Comparison of ENCODE assay signal across 10 mouse cellular contexts in genomic region chr6:85262865-85263515, GRCm38 (mm10).
DNase-seq lines count a peak whose midpoint lies in the region; ATAC-seq and TF ChIP-seq lines count a peak whose summit lies in the region.
"Had no signal": no experiment of that assay in that cellular context is flagged by ENCODE, and none has a peak within 500 bp of the region (broad histone marks: within the 10 kb centered on the region; RNA-seq: fewer than 3 reads in every experiment).

No protein-coding gene starts in this region.

- H3K27me3 ChIP-seq in heart, embryonic 10.5 days (ENCODE audit: insufficient read depth, poor library complexity, severe bottlenecking) = peaks cover 30% of the 10 kb centered on the region; the same call in 1 of the 2 replicates
- no peaks in the 10 kb centered on the region for H3K27me3 ChIP-seq in liver, embryonic 14.5 days (ENCODE audit: control insufficient read depth, insufficient read depth, low read length)
- no peaks in the 10 kb centered on the region for H3K27me3 ChIP-seq in stomach, postnatal 0 days (ENCODE audit: control insufficient read depth, insufficient read depth, low read length)

- DNase-seq in left cerebral cortex, adult 2 months (ENCODE audit: extremely low spot score in 1 of 2, low spot score in 2 of 2) = no peak
- DNase-seq in left cerebral cortex, adult 8-10 months (ENCODE audit: low spot score in 2 of 2) = no peak
- DNase-seq in MN1 (ENCODE audit: low spot score) = peak; percentile 49
- DNase-seq in cerebellum, adult 9-11 months = peak; percentile 23
- no peak for DNase-seq in heart, embryonic 10.5 days (ENCODE audit: low spot score)
- DNase-seq in liver, embryonic 14.5 days (ENCODE audit: low read depth in 3 of 3, low spot score in 3 of 3) = peak in 1 of 3 experiments; percentile 14
- peak; percentile 60 for DNase-seq in stomach, postnatal 0 days (ENCODE audit: low spot score)
- no peak for DNase-seq in right cerebral cortex, adult 2 months (ENCODE audit: low spot score in 2 of 2)

- no peak for ATAC-seq in liver, embryonic 14.5 days (ENCODE audit: insufficient read depth)
- peak; percentile 17; the same call in 1 of the 2 replicates for ATAC-seq in stomach, postnatal 0 days (ENCODE audit: low FRiP score, low TSS enrichment)

- no peaks in the 10 kb centered on the region for H3K9me3 ChIP-seq in heart, embryonic 10.5 days
- no peaks in the 10 kb centered on the region for H3K9me3 ChIP-seq in liver, embryonic 14.5 days (ENCODE audit: control insufficient read depth, low read length)
- no peaks in the 10 kb centered on the region for H3K9me3 ChIP-seq in stomach, postnatal 0 days (ENCODE audit: control insufficient read depth, low read length)
- H3K9me3 ChIP-seq: embryonic facial prominence, embryonic 13.5 days; midbrain, embryonic 12.5 days had no signal

- no peak for TF ChIP-seq EP300 in liver, embryonic 14.5 days (IDR thresholded peaks at IDR 0.05; ENCODE audit: low read depth)
- TF ChIP-seq EP300 in stomach, postnatal 0 days (optimal IDR thresholded peaks at IDR 0.05) = no peak

- no peak overlapping the region for H3K4me3 ChIP-seq in left cerebral cortex, adult 2 months
- H3K4me3 ChIP-seq in heart, embryonic 10.5 days = no peak overlapping the region
- no peak overlapping the region for H3K4me3 ChIP-seq in liver, embryonic 14.5 days (ENCODE audit: insufficient read depth in 1 of 2, low read depth in 2 of 2, low read length in 2 of 2)
- H3K4me3 ChIP-seq in stomach, postnatal 0 days (ENCODE audit: low read depth, low read length) = no peak overlapping the region
- H3K4me3 ChIP-seq: embryonic facial prominence, embryonic 13.5 days; midbrain, embryonic 12.5 days had no signal

- no peak overlapping the region for H3K4me2 ChIP-seq in liver, embryonic 14.5 days (ENCODE audit: low read depth)
- H3K4me2 ChIP-seq in stomach, postnatal 0 days (replicated peaks; ENCODE audit: low read depth) = no peak overlapping the region
- H3K4me2 ChIP-seq: embryonic facial prominence, embryonic 13.5 days; midbrain, embryonic 12.5 days had no signal

- intact Hi-C loops in left cerebral cortex, adult 2 months (cut with DNase I) = loop anchor here (5.0 kb wide), 1 partner anchor 69 kb away; the partner anchor contains the start of gene Sfxn5

- WGBS in heart, embryonic 10.5 days = 91% methylated on average over 4 of the region's 4 CpGs
- 70% methylated on average over 4 of the region's 4 CpGs for WGBS in liver, embryonic 14.5 days (ENCODE audit: insufficient replicate concordance)
- 98% methylated on average over 4 of the region's 4 CpGs for WGBS in stomach, postnatal 0 days

- peak; percentile 67 for TF ChIP-seq CTCF in left cerebral cortex, adult 2 months (IDR thresholded peaks at IDR 0.05)
- peak; percentile 62 for TF ChIP-seq CTCF in liver, embryonic 14.5 days (IDR thresholded peaks at IDR 0.05; ENCODE audit: low read depth)
- TF ChIP-seq CTCF in stomach, postnatal 0 days (IDR thresholded peaks at IDR 0.05; ENCODE audit: low read depth) = peak; percentile 77

- peaks cover 14% of the 10 kb centered on the region for H3K4me1 ChIP-seq in heart, embryonic 10.5 days
- H3K4me1 ChIP-seq in liver, embryonic 14.5 days (replicated peaks; ENCODE audit: control insufficient read depth in 2 of 2, insufficient read depth in 2 of 2, low read length in 1 of 2) = no peaks in the 10 kb centered on the region
- no peaks in the 10 kb centered on the region for H3K4me1 ChIP-seq in stomach, postnatal 0 days (replicated peaks; ENCODE audit: control insufficient read depth, insufficient read depth)

- H3K36me3 ChIP-seq in heart, embryonic 10.5 days = no peaks in the 10 kb centered on the region
- no peaks in the 10 kb centered on the region for H3K36me3 ChIP-seq in liver, embryonic 14.5 days (replicated peaks; ENCODE audit: control insufficient read depth, insufficient read depth, low read depth)
- no peaks in the 10 kb centered on the region for H3K36me3 ChIP-seq in stomach, postnatal 0 days (ENCODE audit: control insufficient read depth, insufficient read depth, low read length)
- H3K36me3 ChIP-seq: embryonic facial prominence, embryonic 13.5 days; midbrain, embryonic 12.5 days had no signal

- H3K27ac ChIP-seq in left cerebral cortex, adult 2 months = no peak overlapping the region
- peak overlapping the region; percentile 36; the same call in 1 of the 2 replicates for H3K27ac ChIP-seq in heart, embryonic 10.5 days
- H3K27ac ChIP-seq in liver, embryonic 14.5 days = no peak overlapping the region
- H3K27ac ChIP-seq in stomach, postnatal 0 days (replicated peaks) = no peak overlapping the region
- H3K27ac ChIP-seq: embryonic facial prominence, embryonic 13.5 days; midbrain, embryonic 12.5 days had no signal

- no peak overlapping the region for H3K9ac ChIP-seq in liver, embryonic 14.5 days (replicated peaks)
- H3K9ac ChIP-seq in stomach, postnatal 0 days (ENCODE audit: low read length) = no peak overlapping the region
- H3K9ac ChIP-seq: embryonic facial prominence, embryonic 13.5 days; midbrain, embryonic 12.5 days had no signal

Comparison
In these comparisons a context has a peak if more than half of its experiments do, and no peak if none do; other contexts are left out.
1. DNase-seq: peak in MN1 (single experiment), cerebellum, adult 9-11 months (single experiment) and stomach, postnatal 0 days (single experiment); none in left cerebral cortex, adult 2 months (0 of 2), left cerebral cortex, adult 8-10 months (0 of 2), heart, embryonic 10.5 days (single experiment) and right cerebral cortex, adult 2 months (0 of 2).
2. Peak in every context shown above with its lines, with median percentiles within 50 percentile points of each other: CTCF ChIP-seq.